Mouse (Mus musculus): ENCODE measurements around the gene Pdlim1. TPM values are rescaled to one million over a fixed set of nuclear protein-coding genes. Genes with fewer than 3 reads are reported as not detected.

The Pdlim1 gene
- polyA plus RNA-seq, 1 experiment, result 121 TPM

- TF ChIP-seq POLR2A (IDR thresholded peaks at IDR 0.05; ENCODE audit: low read depth, low read length) (no peak), CTCF (IDR thresholded peaks at IDR 0.05; ENCODE audit: borderline replicate concordance, insufficient read depth, low read length) (no peak)
- Histone ChIP-seq H3K27ac (ENCODE audit: insufficient read depth, low read length) (no peak overlapping the region), H3K4me1 (ENCODE audit: control insufficient read depth, insufficient read depth, low read length) (no peaks in the 10 kb centered on the region), H3K4me3 (ENCODE audit: insufficient read depth, low read length) (no peak overlapping the region)
Observed at GRCm38 (mm10) chr19:40290099-40290724, 18.6 kb upstream of the Pdlim1 start.

- TF ChIP-seq CTCF (IDR thresholded peaks at IDR 0.05; ENCODE audit: borderline replicate concordance, insufficient read depth, low read length), result no peak
- no peak for TF ChIP-seq POLR2A (IDR thresholded peaks at IDR 0.05; ENCODE audit: low read depth, low read length)
- H3K4me3 ChIP-seq (ENCODE audit: insufficient read depth, low read length), result no peak overlapping the region
- H3K27ac ChIP-seq (ENCODE audit: insufficient read depth, low read length), result no peak overlapping the region
- H3K4me1 ChIP-seq (ENCODE audit: control insufficient read depth, insufficient read depth, low read length), result peaks cover 3% of the 10 kb centered on the region; the same call in 1 of the 2 replicates
Observed at GRCm38 (mm10) chr19:40288415-40288814, 16.8 kb upstream of the Pdlim1 start.

- no peak for TF ChIP-seq POLR2A (IDR thresholded peaks at IDR 0.05; ENCODE audit: low read depth, low read length)
- TF ChIP-seq CTCF (IDR thresholded peaks at IDR 0.05; ENCODE audit: borderline replicate concordance, insufficient read depth, low read length), result no peak
- Histone ChIP-seq H3K27ac (ENCODE audit: insufficient read depth, low read length) (no peak overlapping the region), H3K4me1 (ENCODE audit: control insufficient read depth, insufficient read depth, low read length) (peaks cover 3% of the 10 kb centered on the region; the same call in 1 of the 2 replicates), H3K4me3 (ENCODE audit: insufficient read depth, low read length) (no peak overlapping the region)
Observed at GRCm38 (mm10) chr19:40284704-40285103, 13.1 kb upstream of the Pdlim1 start.

- H3K27ac ChIP-seq (ENCODE audit: insufficient read depth, low read length), result no peak overlapping the region
- no peak overlapping the region for H3K4me3 ChIP-seq (ENCODE audit: insufficient read depth, low read length)
- H3K4me1 ChIP-seq (ENCODE audit: control insufficient read depth, insufficient read depth, low read length), result peaks cover 3% of the 10 kb centered on the region; the same call in 1 of the 2 replicates
- TF ChIP-seq CTCF (IDR thresholded peaks at IDR 0.05; ENCODE audit: borderline replicate concordance, insufficient read depth, low read length), result no peak
Observed at GRCm38 (mm10) chr19:40283415-40283814, 11.8 kb upstream of the Pdlim1 start.

- Histone ChIP-seq H3K27ac (ENCODE audit: insufficient read depth, low read length) (no peak overlapping the region), H3K4me1 (ENCODE audit: control insufficient read depth, insufficient read depth, low read length) (peaks cover 1% of the 10 kb centered on the region; the same call in 1 of the 2 replicates), H3K4me3 (ENCODE audit: insufficient read depth, low read length) (no peak overlapping the region)
- TF ChIP-seq CTCF (IDR thresholded peaks at IDR 0.05; ENCODE audit: borderline replicate concordance, insufficient read depth, low read length) (no peak), POLR2A (IDR thresholded peaks at IDR 0.05; ENCODE audit: low read depth, low read length) (no peak)
Observed at GRCm38 (mm10) chr19:40278372-40279023, 6.9 kb upstream of the Pdlim1 start.

- H3K27ac ChIP-seq (ENCODE audit: insufficient read depth, low read length), result no peak overlapping the region
- no peak overlapping the region for H3K4me3 ChIP-seq (ENCODE audit: insufficient read depth, low read length)
- H3K4me1 ChIP-seq (ENCODE audit: control insufficient read depth, insufficient read depth, low read length), result no peaks in the 10 kb centered on the region
- no peak for TF ChIP-seq CTCF (IDR thresholded peaks at IDR 0.05; ENCODE audit: borderline replicate concordance, insufficient read depth, low read length)
- TF ChIP-seq POLR2A (IDR thresholded peaks at IDR 0.05; ENCODE audit: low read depth, low read length), result no peak
Observed at GRCm38 (mm10) chr19:40277494-40277893, 5.9 kb upstream of the Pdlim1 start.

- H3K4me3 ChIP-seq (ENCODE audit: insufficient read depth, low read length), result no peak overlapping the region
Observed at GRCm38 (mm10) chr19:40275401-40276188, 4.0 kb upstream of the Pdlim1 start.

GRCm38 (mm10) chr19:40272674-40273073, 1.0 kb upstream of the Pdlim1 start:
- H3K4me1 ChIP-seq (ENCODE audit: control insufficient read depth, insufficient read depth, low read length), result peaks cover 4% of the 10 kb centered on the region; the same call in 1 of the 2 replicates
- H3K4me3 ChIP-seq (ENCODE audit: insufficient read depth, low read length), result no peak overlapping the region
- TF ChIP-seq POLR2A (IDR thresholded peaks at IDR 0.05; ENCODE audit: low read depth, low read length), result no peak
- TF ChIP-seq CTCF (IDR thresholded peaks at IDR 0.05; ENCODE audit: borderline replicate concordance, insufficient read depth, low read length), result no peak
- H3K27ac ChIP-seq (ENCODE audit: insufficient read depth, low read length), result no peak overlapping the region

More at GRCm38 (mm10) chr19:40275401-40276188, 4.0 kb upstream of the Pdlim1 start:
- no peak for TF ChIP-seq POLR2A (IDR thresholded peaks at IDR 0.05; ENCODE audit: low read depth, low read length)
- H3K27ac ChIP-seq (ENCODE audit: insufficient read depth, low read length), result no peak overlapping the region
- H3K4me1 ChIP-seq (ENCODE audit: control insufficient read depth, insufficient read depth, low read length), result no peaks in the 10 kb centered on the region

- Histone ChIP-seq H3K27ac (ENCODE audit: insufficient read depth, low read length) (peak overlapping the region; percentile 16; the same call in 1 of the 2 replicates), H3K4me1 (ENCODE audit: control insufficient read depth, insufficient read depth, low read length) (peaks cover 4% of the 10 kb centered on the region; the same call in 1 of the 2 replicates), H3K4me3 (ENCODE audit: insufficient read depth, low read length) (peak overlapping the region; percentile 96)
- TF ChIP-seq CTCF (IDR thresholded peaks at IDR 0.05; ENCODE audit: borderline replicate concordance, insufficient read depth, low read length), result no peak
- TF ChIP-seq POLR2A (IDR thresholded peaks at IDR 0.05; ENCODE audit: low read depth, low read length), result no peak
Observed at GRCm38 (mm10) chr19:40270351-40271307, 1.0 kb downstream of the Pdlim1 start.
